Comparison of ENCODE assay signal across 11 mouse cellular contexts in genomic region chr6:67069219-67069762, GRCm38 (mm10). TPM values are rescaled to one million over a fixed set of nuclear protein-coding genes. Genes with fewer than 3 reads are reported as not detected.
DNase-seq lines count a peak whose midpoint lies in the region; ATAC-seq and TF ChIP-seq lines count a peak whose summit lies in the region.
"Had no signal": no experiment of that assay in that cellular context is flagged by ENCODE, and none has a peak within 500 bp of the region (broad histone marks: within the 10 kb centered on the region; RNA-seq: fewer than 3 reads in every experiment).

No protein-coding gene starts in this region.

- TF ChIP-seq EP300 in stomach, postnatal 0 days (optimal IDR thresholded peaks at IDR 0.05), result no peak

- H3K4me3 ChIP-seq in stomach, postnatal 0 days (ENCODE audit: low read depth, low read length), result no peak overlapping the region
- H3K4me3 ChIP-seq in limb, embryonic 10.5 days, result no peak overlapping the region
- no peak overlapping the region for H3K4me3 ChIP-seq in midbrain, embryonic 13.5 days (replicated peaks)
- H3K4me3 ChIP-seq: left cerebral cortex, adult 2 months; midbrain, embryonic 12.5 days had no signal

- peaks cover 2% of the 10 kb centered on the region; the same call in 1 of the 2 replicates for H3K4me1 ChIP-seq in stomach, postnatal 0 days (replicated peaks; ENCODE audit: control insufficient read depth, insufficient read depth)
- peaks cover 4% of the 10 kb centered on the region; the same call in 1 of the 2 replicates for H3K4me1 ChIP-seq in limb, embryonic 10.5 days
- no peaks in the 10 kb centered on the region for H3K4me1 ChIP-seq in midbrain, embryonic 13.5 days (replicated peaks)
- H3K4me1 ChIP-seq: midbrain, embryonic 12.5 days had no signal

- no peaks in the 10 kb centered on the region for H3K9me3 ChIP-seq in stomach, postnatal 0 days (ENCODE audit: control insufficient read depth, low read length)
- no peaks in the 10 kb centered on the region for H3K9me3 ChIP-seq in limb, embryonic 10.5 days (replicated peaks)
- H3K9me3 ChIP-seq in midbrain, embryonic 13.5 days, result no peaks in the 10 kb centered on the region
- H3K9me3 ChIP-seq: midbrain, embryonic 12.5 days had no signal

- DNase-seq in heart, adult 11 months, result peak; percentile 96
- DNase-seq in heart, postnatal 14 days, result no peak
- peak; percentile 48 for DNase-seq in urinary bladder, postnatal 14 days (ENCODE audit: low spot score)
- DNase-seq in urinary bladder, adult 18-20 months (ENCODE audit: low spot score in 2 of 2), result no peak
- peak; percentile 62 for DNase-seq in lung, postnatal 10 days
- no peak for DNase-seq in stomach, postnatal 0 days (ENCODE audit: low spot score)
- no peak for DNase-seq in limb, embryonic 10.5 days (ENCODE audit: low spot score)
- DNase-seq: cerebellum, postnatal 36 days had no signal

- no peak overlapping the region for H3K9ac ChIP-seq in stomach, postnatal 0 days (ENCODE audit: low read length)
- H3K9ac ChIP-seq in midbrain, embryonic 13.5 days (replicated peaks), result no peak overlapping the region
- H3K9ac ChIP-seq: midbrain, embryonic 12.5 days had no signal

- H3K27ac ChIP-seq in stomach, postnatal 0 days (replicated peaks), result peak overlapping the region; percentile 82
- H3K27ac ChIP-seq in limb, embryonic 10.5 days, result no peak overlapping the region
- H3K27ac ChIP-seq in midbrain, embryonic 13.5 days, result no peak overlapping the region
- H3K27ac ChIP-seq: left cerebral cortex, adult 2 months; midbrain, embryonic 12.5 days had no signal

- no peaks in the 10 kb centered on the region for H3K27me3 ChIP-seq in stomach, postnatal 0 days (ENCODE audit: control insufficient read depth, insufficient read depth, low read length)
- no peaks in the 10 kb centered on the region for H3K27me3 ChIP-seq in limb, embryonic 10.5 days (ENCODE audit: low read depth, poor library complexity, severe bottlenecking)
- no peaks in the 10 kb centered on the region for H3K27me3 ChIP-seq in midbrain, embryonic 13.5 days
- H3K27me3 ChIP-seq: midbrain, embryonic 12.5 days had no signal

- no peak for ATAC-seq in stomach, postnatal 0 days (ENCODE audit: low FRiP score, low TSS enrichment)
- ATAC-seq in midbrain, embryonic 13.5 days, result no peak

- H3K4me2 ChIP-seq in stomach, postnatal 0 days (replicated peaks; ENCODE audit: low read depth), result peak overlapping the region; percentile 39
- H3K4me2 ChIP-seq in midbrain, embryonic 13.5 days (replicated peaks), result no peak overlapping the region
- H3K4me2 ChIP-seq: midbrain, embryonic 12.5 days had no signal

- H3K36me3 ChIP-seq in stomach, postnatal 0 days (ENCODE audit: control insufficient read depth, insufficient read depth, low read length), result no peaks in the 10 kb centered on the region
- H3K36me3 ChIP-seq in limb, embryonic 10.5 days, result no peaks in the 10 kb centered on the region
- H3K36me3 ChIP-seq in midbrain, embryonic 13.5 days, result no peaks in the 10 kb centered on the region
- H3K36me3 ChIP-seq: midbrain, embryonic 12.5 days had no signal

- intact Hi-C loops in heart, postnatal 14 days (cut with DNase I), result no loop called here

- no peak for TF ChIP-seq CTCF in stomach, postnatal 0 days (IDR thresholded peaks at IDR 0.05; ENCODE audit: low read depth)

- 60% methylated on average over 8 of the region's 8 CpGs for WGBS in stomach, postnatal 0 days
- WGBS in limb, embryonic 10.5 days, result 87% methylated on average over 8 of the region's 8 CpGs
- 92% methylated on average over 8 of the region's 8 CpGs for WGBS in midbrain, embryonic 13.5 days

RNA-seq across cellular contexts. Expression of gene Gadd45a, which starts 32.0 kb away (rescaled TPM):
- 10 to 100 TPM; 19.6 to 22.3 TPM for total RNA-seq in heart, postnatal 14 days (2021)
- 23.0 and 26.2 TPM in 2 replicates for polyA plus RNA-seq in stomach, postnatal 0 days (2015; fragmentation: Nextera tagmentation; extraction: Ambion mirVana)
- 17.3 and 18.6 TPM in 2 replicates for polyA plus RNA-seq in limb, embryonic 10.5 days (2016; fragmentation: Nextera tagmentation; extraction: Ambion mirVana)
- polyA plus RNA-seq in midbrain, embryonic 13.5 days (2015; fragmentation: Nextera tagmentation; extraction: Ambion mirVana), result 18.6 and 21.1 TPM in 2 replicates

Comparison
In these comparisons a context has a peak if more than half of its experiments do, and no peak if none do; other contexts are left out.
1. DNase-seq: peak in heart, adult 11 months (single experiment), urinary bladder, postnatal 14 days (single experiment) and lung, postnatal 10 days (single experiment); none in heart, postnatal 14 days (0 of 2), urinary bladder, adult 18-20 months (0 of 2), stomach, postnatal 0 days (single experiment) and limb, embryonic 10.5 days (single experiment).